Mouse (Mus musculus): ENCODE measurements at regions not wholly inside any gene's neighbourhood (a gene's known extent, or its start where the extent isn't known, plus 50 kb on each side); places are given as distances from the start of the nearest gene placed in this dataset.

- TF ChIP-seq CTCF (conservative IDR thresholded peaks at IDR 0.05; ENCODE audit: low read length) (no peak), NANOG (IDR thresholded peaks at IDR 0.05; ENCODE audit: borderline replicate concordance, low read length) (no peak), POU5F1 (IDR thresholded peaks at IDR 0.05; ENCODE audit: borderline replicate concordance, low read length) (no peak)
These were observed 308.3 kb upstream of the Cxadr start for GRCm38 (mm10) chr16:77992986-77993385.

Measured in E14TG2a.4 (cell line).